Mouse (Mus musculus) midbrain, embryonic 11.5 days (tissue): Measurements from ENCODE around the gene Tenm4. TPM values are rescaled to one million over a fixed set of nuclear protein-coding genes. Genes with fewer than 3 reads are reported as not detected.

Source experiments
- ATAC-seq: fragments of 200-750 bp; cut with Nextera tagmentation; 2 replicates; pipeline ENCODE4 v1.8.0; 2017; ENCODE audit warnings: moderate TSS enrichment, moderate library complexity; ENCODE audit not compliant: low FRiP score
- DNase-seq: peaks from one replicate; pipeline ENCODE4 v3.0.0; 2015; ENCODE audit warnings: low spot score; ENCODE audit errors: missing footprints
- H3K27ac ChIP-seq: fragments of 300-500 bp; sonication (generic); 2 replicates; pipeline ENCODE4 v1.5.1; 2014; ENCODE audit warnings: low read depth, low read length
- H3K27me3 ChIP-seq: fragments of 300-500 bp; sonication (generic); 2 replicates; pipeline ENCODE4 v1.6.1; 2014; ENCODE audit warnings: mild to moderate bottlenecking, low read length, moderate library complexity, mixed read lengths; ENCODE audit not compliant: control insufficient read depth, insufficient read depth
- H3K36me3 ChIP-seq: fragments of 300-500 bp; sonication (generic); 2 replicates; pipeline ENCODE4 v1.6.1; 2014; ENCODE audit warnings: mild to moderate bottlenecking, low read length, moderate library complexity, mixed read lengths; ENCODE audit not compliant: control insufficient read depth, insufficient read depth
- H3K4me1 ChIP-seq: fragments of 300-500 bp; sonication (generic); 2 replicates; pipeline ENCODE4 v1.6.1; 2014; ENCODE audit warnings: low read length; ENCODE audit not compliant: control insufficient read depth, insufficient read depth
- H3K4me2 ChIP-seq: fragments of 300-500 bp; sonication (generic); 2 replicates; pipeline ENCODE4 v1.6.1; 2014; ENCODE audit warnings: mild to moderate bottlenecking, moderate library complexity
- H3K4me3 ChIP-seq: fragments of 300-500 bp; sonication (generic); 2 replicates; pipeline ENCODE4 v1.5.1; 2014; ENCODE audit warnings: low read depth, low read length
- H3K9ac ChIP-seq: fragments of 300-500 bp; sonication (generic); 2 replicates; pipeline ENCODE4 v1.6.1; 2014; ENCODE audit warnings: low read length
- H3K9me3 ChIP-seq: fragments of 300-500 bp; sonication (generic); 2 replicates; pipeline ENCODE4 v1.6.1; 2016; ENCODE audit warnings: low read length; ENCODE audit not compliant: control insufficient read depth
- whole genome bisulfite sequencing: fragments of 180-500 bp; shearing (Covaris S2); extraction: QIAGEN DNeasy Blood & Tissue Kit; methylation state at CpG from one replicate; pipeline ENCODE4 v1.1.7; 2014; 5-methylcytosine and 5-hydroxymethylcytosine counted together
- polyA plus RNA-seq: library from polyadenylated mRNA; unstranded; fragments of >200 nt; fragmentation: Nextera tagmentation; extraction: Ambion mirVana; gene quantifications from 2 replicates; pipeline ENCODE4 v1.2.1, GENCODE M21; 2014

The Tenm4 gene
- polyA plus RNA-seq, 1 experiment from 2014 or later, result 24.8 TPM

DNA sequence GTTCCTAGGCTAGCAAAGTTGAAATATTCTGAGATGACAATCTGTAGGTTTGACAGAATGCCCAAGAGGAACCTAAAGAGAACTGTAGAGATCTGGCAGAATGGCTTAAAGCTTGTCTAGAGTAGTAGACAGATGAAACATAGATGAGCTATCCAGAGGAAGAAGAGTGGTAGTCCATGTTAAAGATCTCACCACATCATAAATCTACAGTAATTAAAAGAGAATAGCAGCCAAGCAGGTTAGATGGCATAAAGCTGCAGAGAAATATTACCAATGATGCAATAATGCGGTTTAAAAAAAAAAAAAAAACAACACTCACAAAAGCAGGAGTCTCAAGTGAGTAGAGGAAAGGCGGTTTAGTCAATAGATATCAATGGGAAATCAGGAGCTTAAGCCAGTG is 580.2 kb downstream of the Tenm4 start:
- H3K27me3 ChIP-seq, result no peaks in the 10 kb centered on the region
- no peaks in the 10 kb centered on the region for H3K36me3 ChIP-seq
- no peak overlapping the region for H3K4me3 ChIP-seq
- WGBS, result 93% methylated on average over 2 of the region's 2 CpGs
- no peak overlapping the region for H3K27ac ChIP-seq
- ATAC-seq (no peak), DNase-seq (no peak)
- H3K4me1 ChIP-seq, result peaks cover 9% of the 10 kb centered on the region
- no peak overlapping the region for H3K4me2 ChIP-seq
- H3K9ac ChIP-seq, result no peak overlapping the region
- no peaks in the 10 kb centered on the region for H3K9me3 ChIP-seq

DNA sequence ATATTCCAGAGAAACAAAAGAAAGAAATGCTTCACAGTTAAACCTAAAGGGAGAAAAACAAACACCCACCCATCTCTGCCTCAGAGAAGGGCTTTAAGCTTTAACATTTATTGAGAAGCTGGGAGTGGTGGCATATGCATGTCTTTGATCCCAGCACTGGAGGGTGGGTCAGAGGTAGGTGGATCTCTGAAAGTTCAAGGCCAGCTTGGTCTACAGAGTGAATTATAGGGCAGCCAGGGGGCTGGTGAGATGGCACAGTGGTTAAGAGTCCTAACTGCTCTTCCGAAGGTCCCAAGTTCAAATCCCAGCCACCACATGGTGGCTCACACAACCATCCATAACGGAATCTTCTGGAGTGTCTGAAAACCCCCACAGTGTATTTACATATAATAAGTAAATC is 581.7 kb downstream of the Tenm4 start:
- WGBS, result 97% methylated on average over 2 of the region's 2 CpGs
- no peak for ATAC-seq

DNA sequence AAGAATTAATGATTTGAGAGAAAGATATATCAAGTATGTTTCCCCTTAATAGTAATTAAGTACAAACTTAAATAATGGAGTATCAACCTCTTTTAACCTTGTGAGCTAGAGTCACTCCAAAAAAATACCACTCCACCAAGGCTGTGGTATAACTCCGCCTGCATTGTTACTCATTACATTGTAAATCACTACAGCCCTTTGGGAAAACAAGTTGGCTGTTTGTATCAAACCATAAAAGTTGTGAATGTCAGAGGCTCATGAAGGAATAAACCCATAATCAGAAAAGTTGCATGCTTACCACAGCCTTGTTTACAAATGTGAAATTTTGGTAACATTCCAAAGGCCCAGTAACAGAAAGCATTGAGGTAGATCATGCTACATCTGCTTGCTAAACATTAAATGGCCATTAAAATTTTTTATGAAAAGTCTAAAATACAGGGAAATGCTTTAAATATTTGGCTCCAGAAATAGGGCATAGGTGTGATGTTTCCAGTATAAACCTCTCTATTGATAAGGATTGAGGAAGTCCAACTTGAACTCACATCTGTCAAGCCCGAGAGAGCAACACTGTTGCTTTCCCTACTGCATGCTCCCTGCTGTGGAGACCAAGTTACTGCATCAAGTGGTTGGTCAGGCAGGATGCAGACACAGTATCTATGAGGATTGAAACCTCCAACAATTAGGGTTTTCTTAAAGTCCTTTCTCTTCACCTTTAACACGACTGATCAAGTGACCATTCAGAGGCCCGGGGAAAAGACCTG is 582.5 kb downstream of the Tenm4 start:
- Histone ChIP-seq H3K4me3 (no peak overlapping the region), H3K4me1 (peaks cover 11% of the 10 kb centered on the region), H3K36me3 (no peaks in the 10 kb centered on the region), H3K9me3 (no peaks in the 10 kb centered on the region), H3K4me2 (no peak overlapping the region), H3K9ac (no peak overlapping the region), H3K27ac (no peak overlapping the region), H3K27me3 (no peaks in the 10 kb centered on the region)
- ATAC-seq (no peak), DNase-seq (no peak)
- WGBS, result 56% methylated on average over 4 of the region's 4 CpGs

More for the DNA sequence above, 581.7 kb downstream of the Tenm4 start:
- Histone ChIP-seq H3K9me3 (no peaks in the 10 kb centered on the region), H3K36me3 (no peaks in the 10 kb centered on the region), H3K27ac (no peak overlapping the region), H3K4me1 (peaks cover 11% of the 10 kb centered on the region), H3K9ac (no peak overlapping the region), H3K4me2 (no peak overlapping the region), H3K4me3 (no peak overlapping the region), H3K27me3 (no peaks in the 10 kb centered on the region)
- no peak for DNase-seq

DNA sequence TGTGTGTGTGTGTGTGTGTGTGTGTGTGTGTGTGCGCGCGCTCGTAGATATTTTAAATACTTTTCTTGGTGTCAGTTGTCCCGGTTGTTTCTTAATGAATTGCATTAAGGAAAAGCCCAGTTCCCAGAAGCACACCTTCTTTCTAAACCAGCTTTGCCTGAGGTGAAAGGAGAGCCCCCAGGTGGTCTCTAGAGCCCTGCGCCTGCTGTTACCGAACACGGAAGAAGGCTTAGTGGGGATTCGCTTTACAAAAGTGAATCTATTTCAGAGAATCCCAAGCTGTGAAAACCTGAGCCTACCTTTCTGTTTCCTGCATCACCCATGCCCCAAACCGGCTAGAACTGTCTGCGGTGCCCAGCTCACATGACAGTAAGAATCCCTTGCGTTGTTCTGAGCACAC is 583.1 kb downstream of the Tenm4 start:
- H3K4me2 ChIP-seq, result no peak overlapping the region
- DNase-seq (no peak), ATAC-seq (no peak)
- H3K4me1 ChIP-seq, result peaks cover 11% of the 10 kb centered on the region
- no peaks in the 10 kb centered on the region for H3K9me3 ChIP-seq
- no peaks in the 10 kb centered on the region for H3K27me3 ChIP-seq
- H3K36me3 ChIP-seq, result no peaks in the 10 kb centered on the region
- H3K9ac ChIP-seq, result no peak overlapping the region
- 44% methylated on average over 12 of the region's 12 CpGs for WGBS
- no peak overlapping the region for H3K4me3 ChIP-seq
- no peak overlapping the region for H3K27ac ChIP-seq

DNA sequence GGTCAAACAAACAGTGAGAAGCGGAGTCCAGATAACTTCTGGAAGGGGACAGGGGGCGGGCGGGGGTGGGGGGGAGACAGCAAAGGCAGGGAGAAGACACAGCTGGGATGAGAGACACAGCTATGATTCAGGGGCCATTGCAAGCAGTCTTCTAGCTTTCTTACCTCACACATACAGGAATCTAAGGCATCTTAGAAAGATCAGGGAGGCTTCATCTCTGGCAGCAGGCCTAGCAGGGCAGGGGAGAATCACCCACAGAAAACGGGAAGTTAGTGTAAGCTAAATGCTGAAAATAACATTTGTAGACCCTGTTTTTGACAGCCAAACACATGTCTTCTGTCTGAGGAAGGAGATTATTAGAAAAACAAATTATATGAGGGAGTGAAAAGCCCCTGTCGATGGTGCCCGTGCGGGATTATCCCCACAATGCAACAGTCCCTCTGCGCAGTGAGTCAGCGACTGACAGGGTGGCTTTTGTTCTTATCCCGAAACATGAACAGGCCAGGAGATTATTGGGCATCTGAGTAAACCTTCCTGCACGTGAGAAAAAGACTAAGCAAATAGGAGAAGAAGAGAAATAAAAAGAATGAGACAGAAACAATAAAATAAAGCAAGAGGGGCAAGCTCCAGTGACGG is 584.5 kb downstream of the Tenm4 start:
- no peak overlapping the region; the same call in 1 of the 2 replicates for H3K27ac ChIP-seq
- no peaks in the 10 kb centered on the region for H3K36me3 ChIP-seq
- H3K4me2 ChIP-seq, result no peak overlapping the region
- ATAC-seq (peak; percentile 68; the same call in 1 of the 2 replicates), DNase-seq (peak; percentile 84)
- no peaks in the 10 kb centered on the region for H3K27me3 ChIP-seq
- peaks cover 11% of the 10 kb centered on the region for H3K4me1 ChIP-seq
- H3K9me3 ChIP-seq, result no peaks in the 10 kb centered on the region
- no peak overlapping the region for H3K4me3 ChIP-seq
- no peak overlapping the region; the same call in 1 of the 2 replicates for H3K9ac ChIP-seq
- WGBS, result 37% methylated on average over 12 of the region's 12 CpGs

DNA sequence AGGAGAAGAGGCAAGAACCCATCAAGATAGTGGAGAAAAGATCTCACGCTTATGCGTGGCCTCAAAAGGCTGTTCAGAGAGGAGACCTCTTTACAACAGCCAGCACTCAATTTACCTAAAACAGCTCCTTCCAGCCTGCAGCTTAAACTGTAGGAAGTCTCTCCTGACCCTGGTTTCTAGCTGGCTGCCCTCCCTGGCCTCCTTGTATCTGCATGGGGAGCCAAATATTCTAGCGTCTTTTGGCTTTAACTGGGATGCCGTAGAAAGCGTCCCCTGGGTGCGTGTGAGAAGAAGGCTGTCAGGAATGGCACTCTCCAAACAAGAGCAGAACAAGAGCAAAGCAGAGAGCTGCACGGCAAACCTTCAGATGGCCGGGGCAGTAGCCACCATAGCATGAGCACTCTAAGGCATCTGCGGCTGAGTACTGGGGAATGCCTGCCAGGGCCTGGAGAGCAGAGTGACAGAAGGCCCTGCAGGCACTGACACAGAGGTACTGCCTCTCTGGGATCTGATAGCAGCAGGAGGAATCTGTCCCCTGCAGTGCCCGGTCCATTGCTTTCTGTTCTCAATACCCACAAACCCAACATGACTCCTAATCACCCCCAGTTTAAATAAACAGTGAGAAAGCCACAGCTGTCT is 585.2 kb downstream of the Tenm4 start:
- DNase-seq (peak; percentile 84), ATAC-seq (peak; percentile 41)
- no peaks in the 10 kb centered on the region for H3K9me3 ChIP-seq
- peaks cover 11% of the 10 kb centered on the region for H3K4me1 ChIP-seq
- H3K4me3 ChIP-seq, result no peak overlapping the region
- no peaks in the 10 kb centered on the region for H3K27me3 ChIP-seq
- no peaks in the 10 kb centered on the region for H3K36me3 ChIP-seq
- WGBS, result 59% methylated on average over 10 of the region's 10 CpGs
- H3K9ac ChIP-seq, result 0 out of 2 replicates have a peak overlapping the region, but pooled peaks have one; percentile 12
- H3K27ac ChIP-seq, result no peak overlapping the region; the same call in 1 of the 2 replicates
- H3K4me2 ChIP-seq, result no peak overlapping the region

DNA sequence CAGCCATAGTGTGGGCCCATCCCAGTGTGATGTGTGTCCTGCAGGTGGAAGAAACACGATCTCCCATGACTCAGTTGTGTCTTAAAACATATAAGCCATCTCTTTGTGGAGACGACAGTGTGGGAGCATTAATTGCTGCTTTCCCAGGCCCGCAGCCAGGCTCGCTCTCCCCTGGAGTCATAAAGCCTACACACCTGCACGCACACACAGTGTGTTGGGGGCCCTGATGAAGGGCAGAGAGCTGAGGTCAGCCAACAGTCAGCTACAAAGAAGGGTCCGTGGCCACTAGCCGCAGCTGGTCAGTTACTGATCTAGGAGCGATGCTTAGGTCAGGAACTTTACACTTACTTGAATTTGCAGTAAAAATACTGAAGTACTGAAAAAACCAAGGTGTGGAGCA is 586.0 kb downstream of the Tenm4 start:
- Histone ChIP-seq H3K27me3 (no peaks in the 10 kb centered on the region), H3K9ac (no peak overlapping the region), H3K9me3 (no peaks in the 10 kb centered on the region), H3K4me1 (peaks cover 11% of the 10 kb centered on the region), H3K27ac (no peak overlapping the region), H3K4me2 (no peak overlapping the region), H3K36me3 (no peaks in the 10 kb centered on the region), H3K4me3 (no peak overlapping the region)
- 90% methylated on average over 8 of the region's 8 CpGs for WGBS
- ATAC-seq (no peak), DNase-seq (no peak)

DNA sequence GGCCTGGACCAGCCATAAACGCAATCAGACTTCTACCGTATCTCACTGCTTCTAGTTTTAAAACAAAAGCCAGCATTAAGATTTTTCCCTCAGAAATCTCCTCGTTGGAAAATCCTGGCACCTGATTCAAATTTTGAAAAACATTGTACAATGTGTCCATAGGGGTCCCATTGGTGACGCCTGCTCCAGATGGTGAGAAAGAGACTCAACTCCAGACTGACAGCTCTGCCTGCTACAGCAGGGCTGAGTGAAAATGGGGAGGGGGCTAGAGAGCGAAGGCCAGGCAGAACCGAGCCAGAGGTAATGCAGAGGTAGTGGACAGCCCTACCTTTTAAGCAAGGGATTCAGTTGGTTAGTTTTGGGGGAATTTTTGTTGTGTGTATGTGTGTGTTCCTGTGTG is 589.2 kb downstream of the Tenm4 start:
- Histone ChIP-seq H3K36me3 (no peaks in the 10 kb centered on the region), H3K27me3 (no peaks in the 10 kb centered on the region), H3K4me3 (no peak overlapping the region), H3K4me2 (no peak overlapping the region), H3K4me1 (peaks cover 11% of the 10 kb centered on the region), H3K9me3 (no peaks in the 10 kb centered on the region), H3K9ac (no peak overlapping the region), H3K27ac (no peak overlapping the region)
- no peak for ATAC-seq
- WGBS, result 81% methylated on average over 6 of the region's 6 CpGs
- DNase-seq, result no peak

DNA sequence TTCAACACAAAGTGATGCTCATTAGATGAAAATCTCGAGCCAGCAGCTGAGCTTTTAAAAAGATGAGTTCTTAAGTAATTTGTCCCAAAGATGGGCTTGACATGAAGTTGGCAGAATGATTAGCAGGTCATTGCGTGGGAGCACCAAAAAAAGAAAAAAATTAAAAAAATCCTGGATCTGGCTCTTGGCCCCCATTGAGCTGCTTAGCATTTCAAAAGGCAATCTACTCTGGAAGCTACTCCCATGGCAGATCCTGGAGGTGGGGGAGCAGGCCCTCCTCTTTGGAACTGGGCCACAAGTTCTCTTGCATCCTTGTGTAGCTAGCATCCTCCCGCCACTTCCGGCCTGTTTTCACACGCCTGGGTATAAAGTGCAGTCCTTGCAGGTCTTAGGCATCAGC is 590.1 kb downstream of the Tenm4 start:
- peaks cover 3% of the 10 kb centered on the region for H3K4me1 ChIP-seq
- ATAC-seq (peak; percentile 60; the same call in 1 of the 2 replicates), DNase-seq (no peak)
- H3K9ac ChIP-seq, result no peak overlapping the region
- no peaks in the 10 kb centered on the region for H3K9me3 ChIP-seq
- H3K4me2 ChIP-seq, result no peak overlapping the region
- 74% methylated on average over 5 of the region's 5 CpGs for WGBS
- no peak overlapping the region for H3K4me3 ChIP-seq
- no peaks in the 10 kb centered on the region for H3K36me3 ChIP-seq
- H3K27ac ChIP-seq, result no peak overlapping the region
- no peaks in the 10 kb centered on the region for H3K27me3 ChIP-seq
